Mouse (Mus musculus) bone marrow, adult 2 months (tissue): Measurements from ENCODE around the gene Pou3f1. TPM values are rescaled to one million over a fixed set of nuclear protein-coding genes. Genes with fewer than 3 reads are reported as not detected.

ENCODE experiments used
- H3K27ac ChIP-seq: fragments of 200-500 bp; 2 replicates; pipeline ENCODE4 v1.5.1; 2012; ENCODE audit warnings: low read depth, mild to moderate bottlenecking, control low read depth, inconsistent platforms, low read length; ENCODE audit not compliant: control insufficient read depth, poor library complexity, insufficient read depth
- H3K4me1 ChIP-seq: fragments of 200-500 bp; 2 replicates; pipeline ENCODE4 v1.6.1; 2011; ENCODE audit warnings: low read length; ENCODE audit not compliant: control insufficient read depth, insufficient read depth
- H3K4me3 ChIP-seq: fragments of 200-500 bp; replicated peaks from 2 replicates; pipeline ENCODE3; 2011; ENCODE audit warnings: mild to moderate bottlenecking, low read depth, low read length, control low read depth; ENCODE audit not compliant: control insufficient read depth
- CTCF ChIP-seq: fragments of 200-500 bp; IDR thresholded peaks from 2 replicates; pipeline ENCODE4 v1.5.1; 2011; ENCODE audit warnings: low read length, control low read depth; ENCODE audit not compliant: control insufficient read depth, insufficient read depth
- POLR2A ChIP-seq: fragments of 200-500 bp; IDR thresholded peaks from 2 replicates; pipeline ENCODE4 v1.6.1; 2011; ENCODE audit warnings: low read depth, mild to moderate bottlenecking, control low read depth, low read length, borderline replicate concordance; ENCODE audit not compliant: control insufficient read depth
- WGBS: fragments of 180-500 bp; shearing (Covaris S2); methylation state at CpG from one replicate; pipeline ENCODE4 v1.1.7; 2018; 5-methylcytosine and 5-hydroxymethylcytosine counted together
- polyA plus RNA-seq: library from polyadenylated mRNA; stranded (reverse); fragments of >200 nt; gene quantifications from 2 replicates; pipeline ENCODE4 v1.2.4, GENCODE M21; 2011; ENCODE audit warnings: low replicate concordance; ENCODE audit not compliant: missing spikeins, insufficient read depth, insufficient read length

The Pou3f1 gene
- polyA plus RNA-seq: 1.1 and 2.9 TPM in 2 replicates

DNA sequence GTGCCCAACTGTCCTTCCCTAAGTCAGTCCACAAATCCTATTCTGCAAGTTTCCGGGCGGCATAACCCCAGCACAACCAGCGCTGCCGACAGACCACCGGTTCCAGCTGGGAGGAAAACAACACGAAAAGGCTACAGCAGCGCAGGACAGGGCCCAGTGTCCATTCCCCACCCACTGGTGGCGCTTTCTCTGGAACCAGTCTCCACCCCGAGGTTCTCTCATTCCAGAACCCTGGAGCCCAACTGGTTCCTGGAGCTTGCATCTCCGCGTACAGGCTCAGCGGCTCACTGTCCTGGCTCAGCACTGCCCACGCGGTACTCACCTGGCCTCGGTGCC, at the start of gene Pou3f1:
TSS of gene Pou3f1 (plus strand) at position 290 of the 336 bp plus-strand sequence.
- H3K27ac ChIP-seq: no peak within 1 kb of the TSS; the same call in 1 of the 2 replicates
- TF ChIP-seq POLR2A: no peak
- TF ChIP-seq CTCF: no peak
- H3K4me3 ChIP-seq: no peak within 1 kb of the TSS
- WGBS: 10% methylated on average over 15 of the region's 15 CpGs
- H3K4me1 ChIP-seq: no peaks in the 10 kb centered on the region; the same call in 1 of the 2 replicates

DNA sequence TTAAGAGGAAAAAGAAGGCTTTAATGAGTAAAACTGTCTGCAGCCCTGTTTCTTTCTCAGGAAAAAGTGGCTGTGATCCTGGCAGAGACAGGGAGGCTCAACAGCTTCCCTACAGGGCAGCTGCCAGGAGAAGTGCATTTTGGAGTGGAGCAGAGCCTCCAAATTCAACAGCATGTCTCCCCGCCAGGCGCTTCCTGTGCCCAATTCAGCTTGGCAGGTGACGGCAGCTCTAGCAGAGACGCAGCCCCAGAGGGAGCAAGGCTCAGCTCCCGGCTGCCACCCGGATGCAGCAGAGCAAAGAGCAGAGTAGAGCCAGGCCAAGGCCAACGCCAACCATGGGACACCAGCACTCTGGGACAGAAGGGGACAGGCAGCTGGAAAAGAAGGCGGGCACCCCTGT, 49.4 kb upstream of the Pou3f1 start:
- H3K4me1 ChIP-seq: no peaks in the 10 kb centered on the region
- WGBS: 59% methylated on average over 8 of the region's 8 CpGs
- H3K4me3 ChIP-seq: no peak overlapping the region
- 0 out of 2 replicates have a peak overlapping the region, but pooled peaks have one; percentile 7 for H3K27ac ChIP-seq
- TF ChIP-seq CTCF (no peak), POLR2A (no peak)

DNA sequence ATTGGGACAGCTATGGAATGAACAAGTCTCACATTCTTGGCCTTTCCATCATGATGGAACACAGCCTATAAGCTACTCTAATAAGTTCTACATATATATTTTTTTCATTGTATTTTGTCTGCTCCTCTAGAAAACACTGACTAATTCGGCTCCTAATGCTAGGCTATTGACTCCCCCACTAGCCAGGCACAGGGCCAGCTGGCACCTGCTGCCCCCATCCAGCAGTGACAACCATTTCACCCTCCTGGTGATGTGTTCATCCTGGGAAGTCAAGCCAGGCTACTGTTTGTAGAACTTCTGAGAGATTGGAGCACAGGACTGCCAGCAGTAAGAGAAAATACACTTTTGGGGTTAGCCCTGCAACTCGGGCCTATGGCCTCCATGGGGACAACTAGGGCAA, 46.5 kb upstream of the Pou3f1 start:
- Histone ChIP-seq H3K27ac (no peak overlapping the region), H3K4me3 (no peak overlapping the region), H3K4me1 (no peaks in the 10 kb centered on the region)
- TF ChIP-seq POLR2A (no peak), CTCF (no peak)
- WGBS: 47% methylated on average over 2 of the region's 2 CpGs

DNA sequence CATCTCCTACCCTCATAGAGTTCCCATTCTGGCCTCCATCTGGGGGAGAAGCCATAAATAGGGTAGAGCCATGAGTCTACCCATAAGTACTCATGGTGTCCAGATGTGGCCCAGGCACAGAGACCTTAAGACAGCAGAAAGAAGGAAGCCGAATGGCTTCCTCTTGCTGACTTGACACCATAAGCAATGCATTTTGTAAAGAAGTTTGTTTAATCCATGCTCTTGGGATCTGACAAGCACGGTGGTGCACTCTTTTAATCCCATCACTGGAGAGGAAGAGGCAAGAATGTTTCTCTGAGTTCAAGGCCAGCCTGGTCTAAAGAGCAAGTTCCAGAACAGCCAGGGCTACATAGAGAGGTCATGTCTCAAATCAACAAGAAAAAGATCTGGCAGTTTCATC, 45.9 kb upstream of the Pou3f1 start, which contains the start of gene 3100002H09Rik:
TSS of gene 3100002H09Rik (minus strand) at position 101 of the 400 bp plus-strand sequence.
- TF ChIP-seq CTCF (no peak), POLR2A (no peak)
- Histone ChIP-seq H3K4me3 (no peak within 1 kb of the TSS), H3K4me1 (no peaks in the 10 kb centered on the region), H3K27ac (no peak within 1 kb of the TSS)
- WGBS: 75% methylated on average over 2 of the region's 2 CpGs

DNA sequence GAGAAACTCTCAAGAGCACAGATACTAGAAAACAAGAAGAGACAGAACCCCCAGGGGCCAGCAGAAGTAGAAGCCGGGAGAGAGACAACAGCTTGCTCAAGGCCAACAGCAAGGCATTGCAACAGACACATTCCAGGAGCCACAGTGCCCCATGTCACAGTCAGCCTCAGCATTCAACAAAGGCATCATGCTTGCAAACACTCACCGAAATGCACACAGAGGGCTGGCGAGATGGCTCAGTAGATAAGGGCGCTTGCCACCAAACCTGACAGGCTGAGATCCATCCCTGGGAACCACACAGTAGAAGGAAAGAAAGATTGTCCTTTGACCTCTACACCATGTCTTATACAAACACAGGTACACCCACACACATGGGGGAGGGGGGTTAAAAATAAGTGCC, 44.8 kb upstream of the Pou3f1 start:
- Histone ChIP-seq H3K27ac (no peak overlapping the region), H3K4me3 (no peak overlapping the region), H3K4me1 (no peaks in the 10 kb centered on the region)
- 70% methylated on average over 4 of the region's 4 CpGs for WGBS
- TF ChIP-seq CTCF (no peak), POLR2A (no peak)

DNA sequence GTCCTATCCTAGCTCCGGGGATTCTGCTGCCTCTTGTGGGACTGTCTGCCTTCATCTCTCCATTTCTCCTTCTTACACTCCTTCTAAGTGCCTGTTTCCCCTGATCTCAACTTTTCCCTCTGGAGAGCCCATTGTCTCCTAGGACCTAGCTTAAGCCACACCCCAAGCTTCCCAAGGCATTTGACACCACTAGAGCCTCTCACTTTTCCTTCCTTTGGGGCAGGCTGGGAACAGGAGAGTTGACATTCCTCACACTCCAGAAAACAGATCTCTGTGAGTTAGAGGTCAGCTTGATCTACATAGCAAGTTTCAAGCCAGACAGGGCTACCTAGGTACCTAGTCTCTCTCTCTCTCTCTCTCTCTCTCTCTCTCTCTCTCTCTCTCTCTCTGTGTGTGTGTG, 42.4 kb upstream of the Pou3f1 start:
- TF ChIP-seq CTCF (no peak), POLR2A (no peak)
- H3K4me1 ChIP-seq: no peaks in the 10 kb centered on the region
- no peak overlapping the region for H3K4me3 ChIP-seq
- WGBS: 0% methylated on average over 1 of the region's 1 CpGs
- no peak overlapping the region for H3K27ac ChIP-seq

DNA sequence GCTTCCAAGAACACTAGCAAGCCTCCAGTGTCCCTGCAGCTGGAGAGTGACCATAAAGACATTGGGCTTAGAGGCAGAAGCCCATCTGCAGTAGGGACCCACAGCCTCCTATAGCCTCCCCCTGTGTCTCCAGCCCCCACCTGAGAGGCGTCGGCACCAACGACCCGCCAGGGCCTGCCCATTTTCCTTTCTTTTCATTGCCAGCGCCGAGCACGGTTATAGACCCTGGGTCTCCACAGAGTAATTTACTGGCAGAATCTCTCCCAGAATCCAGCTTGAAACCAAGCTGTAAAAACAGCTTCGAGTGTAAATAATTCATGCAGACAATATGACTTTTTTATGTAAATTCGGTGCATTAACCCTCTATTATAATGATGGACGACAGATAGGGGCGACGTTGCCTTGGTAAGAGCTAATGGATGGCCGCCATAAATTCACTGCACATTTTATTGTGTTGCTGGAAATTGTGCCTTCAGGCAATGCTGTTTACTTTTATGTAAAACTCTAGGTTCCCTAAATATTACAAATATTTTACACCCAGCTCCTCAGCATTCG, 41.1 kb upstream of the Pou3f1 start:
- 57% methylated on average over 14 of the region's 14 CpGs for WGBS
- TF ChIP-seq POLR2A (no peak), CTCF (no peak)
- Histone ChIP-seq H3K4me1 (no peaks in the 10 kb centered on the region), H3K4me3 (no peak overlapping the region), H3K27ac (no peak overlapping the region)

DNA sequence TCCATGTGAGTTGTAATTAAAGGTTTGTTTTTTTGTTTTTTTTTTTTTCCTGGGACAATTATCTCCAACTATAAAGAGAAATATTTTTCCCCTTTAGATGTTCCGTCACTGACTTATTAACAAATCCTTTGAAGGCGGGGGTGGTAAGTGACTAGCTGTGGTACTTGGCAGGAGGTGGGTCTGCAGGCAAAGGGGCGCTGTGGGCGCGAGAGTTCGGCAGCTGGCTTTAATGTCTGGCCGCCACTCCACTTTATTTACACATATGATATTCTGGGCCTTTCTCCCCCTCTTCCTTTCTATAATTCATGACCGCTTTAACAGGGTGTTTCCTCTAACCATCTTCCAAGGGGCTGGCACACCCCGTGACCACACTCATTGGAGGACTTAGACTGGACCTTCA, 40.6 kb upstream of the Pou3f1 start:
- Histone ChIP-seq H3K27ac (no peak overlapping the region), H3K4me3 (no peak overlapping the region), H3K4me1 (no peaks in the 10 kb centered on the region)
- TF ChIP-seq POLR2A (no peak), CTCF (no peak)
- WGBS: 60% methylated on average over 9 of the region's 9 CpGs

DNA sequence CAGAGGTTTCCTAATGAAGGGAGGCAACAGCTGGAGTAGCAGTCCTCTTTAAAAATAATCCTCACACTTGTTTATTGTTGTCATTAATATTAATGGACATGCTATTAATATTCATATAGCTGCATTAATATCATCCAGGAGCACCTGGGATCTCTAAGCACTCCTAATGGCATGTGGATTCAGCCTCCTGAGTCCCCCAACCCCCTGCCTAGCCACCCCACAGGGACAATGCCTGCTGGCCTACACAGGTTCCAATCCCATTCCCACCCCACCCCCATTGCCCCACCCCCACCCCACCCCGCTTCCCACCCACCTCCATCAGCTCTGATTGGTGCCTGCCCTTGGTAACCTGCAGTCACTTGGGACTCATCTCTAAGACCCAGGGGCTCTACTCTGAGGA, 40.0 kb upstream of the Pou3f1 start:
- H3K4me1 ChIP-seq: no peaks in the 10 kb centered on the region
- no peak overlapping the region for H3K4me3 ChIP-seq
- 50% methylated on average over 1 of the region's 1 CpGs for WGBS
- TF ChIP-seq POLR2A: no peak
- no peak for TF ChIP-seq CTCF
- H3K27ac ChIP-seq: no peak overlapping the region
